Comparison of ENCODE assay signal across 7 mouse cellular contexts in genomic region chr14:120388818-120389691, GRCm38 (mm10).
DNase-seq lines count a peak whose midpoint lies in the region; ATAC-seq and TF ChIP-seq lines count a peak whose summit lies in the region.

No protein-coding gene starts in this region.

- WGBS in embryonic facial prominence, embryonic 12.5 days: 20% methylated on average over 36 of the region's 38 CpGs
- 10% methylated on average over 37 of the region's 38 CpGs for whole genome bisulfite sequencing in kidney, embryonic 16.5 days
- 2% methylated on average over 32 of the region's 38 CpGs for WGBS in midbrain, embryonic 12.5 days

- H3K9ac ChIP-seq in ES-Bruce4 (ENCODE audit: low read depth, poor library complexity, severe bottlenecking): peak overlapping the region; percentile 14; the same call in 1 of the 2 replicates
- H3K9ac ChIP-seq in ES-E14 (ENCODE audit: insufficient read depth, low read depth, low read length, poor library complexity, severe bottlenecking): peak overlapping the region; percentile 9; the same call in 1 of the 2 replicates
- H3K9ac ChIP-seq in embryonic facial prominence, embryonic 12.5 days: peak overlapping the region; percentile 20; the same call in 1 of the 2 replicates
- H3K9ac ChIP-seq in kidney, embryonic 16.5 days (replicated peaks; ENCODE audit: low read length): peak overlapping the region; percentile 29; the same call in 1 of the 2 replicates
- H3K9ac ChIP-seq in midbrain, embryonic 12.5 days (replicated peaks): peak overlapping the region; percentile 58

- peak; percentile 74 for ATAC-seq in embryonic facial prominence, embryonic 12.5 days (ENCODE audit: insufficient number of reproducible peaks, insufficient read depth, low FRiP score, low TSS enrichment)
- peak; percentile 67 for ATAC-seq in kidney, embryonic 16.5 days (ENCODE audit: low FRiP score, low TSS enrichment)
- peak; percentile 92 for ATAC-seq in midbrain, embryonic 12.5 days (ENCODE audit: low FRiP score, low read depth)
- no peak for ATAC-seq in granulocyte monocyte progenitor cell, adult 5-6 weeks (replicated peaks; ENCODE audit: poor library complexity, severe bottlenecking)

- no peak for TF ChIP-seq CTCF in ES-Bruce4 (IDR thresholded peaks at IDR 0.05; ENCODE audit: low read depth, low read length)

- TF ChIP-seq EP300 in ES-Bruce4 (IDR thresholded peaks at IDR 0.05; ENCODE audit: insufficient read depth, low read depth, low read length): 0 out of 2 replicates have a peak, but pooled peaks have one; percentile 21

- no peaks in the 10 kb centered on the region for H3K4me1 ChIP-seq in ES-Bruce4 (ENCODE audit: control insufficient read depth, insufficient read depth, low read length)
- H3K4me1 ChIP-seq in ES-E14 (ENCODE audit: control insufficient read depth in 2 of 2, insufficient read depth in 2 of 2, low read length in 2 of 2, poor library complexity in 1 of 2): 0 out of 4 replicates have a peak, but pooled peaks cover 0 to 4% of the 10 kb centered on the region in 2 experiments
- peaks cover 8% of the 10 kb centered on the region for H3K4me1 ChIP-seq in embryonic facial prominence, embryonic 12.5 days
- H3K4me1 ChIP-seq in kidney, embryonic 16.5 days (ENCODE audit: insufficient read depth, low read length): peaks cover 9% of the 10 kb centered on the region
- H3K4me1 ChIP-seq in midbrain, embryonic 12.5 days: peaks cover 10% of the 10 kb centered on the region; the same call in 1 of the 2 replicates

- H3K4me3 ChIP-seq in ES-Bruce4 (ENCODE audit: low read depth, low read length) (peak overlapping the region; percentile 53), ES-E14 (ENCODE audit: insufficient read depth in 1 of 2, low read depth in 1 of 2, low read length in 2 of 2, poor library complexity in 1 of 2, severe bottlenecking in 1 of 2) (peak overlapping the region; percentile 56 to 60)
- H3K4me3 ChIP-seq in embryonic facial prominence, embryonic 12.5 days: no peak overlapping the region
- H3K4me3 ChIP-seq in kidney, embryonic 16.5 days (ENCODE audit: low read length): peak overlapping the region; percentile 14; the same call in 1 of the 2 replicates
- peak overlapping the region; percentile 33 for H3K4me3 ChIP-seq in midbrain, embryonic 12.5 days

- H3K36me3 ChIP-seq in ES-Bruce4 (ENCODE audit: control insufficient read depth, insufficient read depth, low read length, poor library complexity, severe bottlenecking): no peaks in the 10 kb centered on the region
- H3K36me3 ChIP-seq in ES-E14 (ENCODE audit: control insufficient read depth, insufficient read depth, low read length, poor library complexity, severe bottlenecking): peaks cover 4% of the 10 kb centered on the region; the same call in 1 of the 2 replicates
- peaks cover 35% of the 10 kb centered on the region for H3K36me3 ChIP-seq in embryonic facial prominence, embryonic 12.5 days
- H3K36me3 ChIP-seq in kidney, embryonic 16.5 days (ENCODE audit: insufficient read depth, low read length): peaks cover 18% of the 10 kb centered on the region
- peaks cover 8% of the 10 kb centered on the region; the same call in 1 of the 2 replicates for H3K36me3 ChIP-seq in midbrain, embryonic 12.5 days

- no peak for DNase-seq in ES-E14 (ENCODE audit: low read depth, low spot score)
- DNase-seq in thymus, postnatal 25 days: no peak

- no peak overlapping the region for H3K27ac ChIP-seq in ES-Bruce4 (ENCODE audit: insufficient read depth, low read length)
- H3K27ac ChIP-seq in ES-E14 (ENCODE audit: insufficient read depth, low read depth, low read length, poor library complexity, severe bottlenecking): no peak overlapping the region
- H3K27ac ChIP-seq in embryonic facial prominence, embryonic 12.5 days: peak overlapping the region; percentile 31; the same call in 1 of the 2 replicates
- H3K27ac ChIP-seq in kidney, embryonic 16.5 days (ENCODE audit: low read length): no peak overlapping the region
- H3K27ac ChIP-seq in midbrain, embryonic 12.5 days (replicated peaks): peak overlapping the region; percentile 54

- no peak for TF ChIP-seq POLR2A in ES-Bruce4 (IDR thresholded peaks at IDR 0.05; ENCODE audit: insufficient read depth, low read length)

- H3K9me3 ChIP-seq in ES-Bruce4 (replicated peaks; ENCODE audit: control insufficient read depth, insufficient read depth, low read length, poor library complexity, severe bottlenecking) (no peaks in the 10 kb centered on the region), ES-E14 (ENCODE audit: control insufficient read depth, insufficient read depth, low read depth, low read length) (no peaks in the 10 kb centered on the region)
- H3K9me3 ChIP-seq in embryonic facial prominence, embryonic 12.5 days: no peaks in the 10 kb centered on the region
- peaks cover 5% of the 10 kb centered on the region; the same call in 1 of the 2 replicates for H3K9me3 ChIP-seq in kidney, embryonic 16.5 days (ENCODE audit: low read length)
- H3K9me3 ChIP-seq in midbrain, embryonic 12.5 days: no peaks in the 10 kb centered on the region

- in situ Hi-C loops in ES-E14 (cut with MboI; ENCODE audit: low sequenced_read_pairs in 2 of 2, unreplicated experiment in 2 of 2): no loop called here

- no peaks in the 10 kb centered on the region for H3K27me3 ChIP-seq in ES-Bruce4 (ENCODE audit: control insufficient read depth, insufficient read depth, low read length, poor library complexity, severe bottlenecking)
- H3K27me3 ChIP-seq in embryonic facial prominence, embryonic 12.5 days: no peaks in the 10 kb centered on the region
- no peaks in the 10 kb centered on the region for H3K27me3 ChIP-seq in kidney, embryonic 16.5 days (ENCODE audit: insufficient read depth, low read length)
- 0 out of 2 replicates have a peak, but pooled peaks cover 3% of the 10 kb centered on the region for H3K27me3 ChIP-seq in midbrain, embryonic 12.5 days

- peak overlapping the region; percentile 34 for H3K4me2 ChIP-seq in embryonic facial prominence, embryonic 12.5 days (replicated peaks)
- peak overlapping the region; percentile 49 for H3K4me2 ChIP-seq in kidney, embryonic 16.5 days (replicated peaks; ENCODE audit: low read depth, low read length)
- peak overlapping the region; percentile 62 for H3K4me2 ChIP-seq in midbrain, embryonic 12.5 days (replicated peaks)

TF ChIP-seq in ES-E14, 5 proteins besides CTCF, POLR2A, EP300 and RAD21:
- no peak for TF ChIP-seq HCFC1 (IDR thresholded peaks at IDR 0.05; ENCODE audit: borderline replicate concordance, insufficient read depth, low read length)
- no peak for TF ChIP-seq ZNF384 (IDR thresholded peaks at IDR 0.05; ENCODE audit: low read depth, low read length)
- TF ChIP-seq CHD2 (IDR thresholded peaks at IDR 0.05; ENCODE audit: low read depth, low read length): no peak
- no peak for TF ChIP-seq ZC3H11A (IDR thresholded peaks at IDR 0.05; ENCODE audit: borderline replicate concordance, low read depth, low read length)
- no peak for TF ChIP-seq MAFK (IDR thresholded peaks at IDR 0.05; ENCODE audit: insufficient read depth, low read depth, low read length)

Comparison
In these comparisons a context has a peak if more than half of its experiments do, and no peak if none do; other contexts are left out.
1. H3K27ac ChIP-seq: peak in embryonic facial prominence, embryonic 12.5 days (single experiment) and midbrain, embryonic 12.5 days (single experiment); none in ES-Bruce4 (single experiment), ES-E14 (single experiment) and kidney, embryonic 16.5 days (single experiment).
2. Peak in every context shown above with its lines, with median percentiles within 50 percentile points of each other: H3K9ac ChIP-seq and H3K4me2 ChIP-seq.